Mouse (Mus musculus) C2C12 (cell line): ENCODE data around the gene Trabd2b. TPM values are rescaled to one million over a fixed set of nuclear protein-coding genes. Genes with fewer than 3 reads are reported as not detected.

ENCODE experiments used
- H3K27me3 ChIP-seq: one replicate; pipeline ENCODE4 v1.6.1; 2011; ENCODE audit not compliant: control insufficient read depth, insufficient read depth, insufficient read length
- H3K36me3 ChIP-seq: one replicate; pipeline ENCODE4 v1.6.1; 2011; ENCODE audit not compliant: control insufficient read depth, insufficient read depth
- H3K4me3 ChIP-seq: one replicate; pipeline ENCODE4 v1.5.1; 2011; ENCODE audit warnings: mild to moderate bottlenecking, control low read depth; ENCODE audit not compliant: poor library complexity, insufficient read depth, severe bottlenecking
- H3K79me2 ChIP-seq: one replicate; pipeline ENCODE4 v1.6.1; 2011; ENCODE audit not compliant: control insufficient read depth, insufficient read depth
- H3K79me3 ChIP-seq: one replicate; pipeline ENCODE4 v1.6.1; 2011; ENCODE audit warnings: low read depth, control low read depth
- H3ac ChIP-seq: one replicate; pipeline ENCODE3; 2011; ENCODE audit warnings: low read depth; ENCODE audit not compliant: control insufficient read depth, insufficient read length
- CEBPB ChIP-seq: IDR thresholded peaks from one replicate; pipeline ENCODE4 v1.6.1; 2011; ENCODE audit warnings: low read depth, mild to moderate bottlenecking, control low read depth, moderate library complexity
- CTCF ChIP-seq: IDR thresholded peaks from one replicate; pipeline ENCODE4 v1.5.1; 2011; ENCODE audit not compliant: control insufficient read depth, insufficient read depth, insufficient read length
- FOSL1 ChIP-seq: IDR thresholded peaks from one replicate; pipeline ENCODE4 v1.8.0; 2011; ENCODE audit warnings: mild to moderate bottlenecking, low read length; ENCODE audit not compliant: poor library complexity, insufficient read depth, severe bottlenecking
- MAX ChIP-seq: IDR thresholded peaks from one replicate; pipeline ENCODE4 v1.6.1; 2011; ENCODE audit warnings: mild to moderate bottlenecking, control low read depth
- MYOD1 ChIP-seq: IDR thresholded peaks from one replicate; pipeline ENCODE4 v1.6.1; 2011; ENCODE audit warnings: low read depth; ENCODE audit not compliant: control insufficient read depth, insufficient read length
- MYOG ChIP-seq: IDR thresholded peaks from one replicate; pipeline ENCODE4 v1.6.1; 2011; ENCODE audit not compliant: control insufficient read depth, insufficient read length; ENCODE audit errors: extremely low read depth
- USF1 ChIP-seq: IDR thresholded peaks from one replicate; pipeline ENCODE4 v1.6.1; 2011; ENCODE audit warnings: low read depth, mild to moderate bottlenecking, control low read depth, moderate library complexity
- polyA plus RNA-seq: library from polyadenylated mRNA; unstranded; fragments of >200 nt; fragmentation: generic; extraction: Trizol; gene quantifications from one replicate; pipeline ENCODE4 v1.2.1, GENCODE M21; 2012; ENCODE audit warnings: missing spikeins

Trabd2b gene
- polyA plus RNA-seq, 1 experiment = 0.28 TPM

DNA sequence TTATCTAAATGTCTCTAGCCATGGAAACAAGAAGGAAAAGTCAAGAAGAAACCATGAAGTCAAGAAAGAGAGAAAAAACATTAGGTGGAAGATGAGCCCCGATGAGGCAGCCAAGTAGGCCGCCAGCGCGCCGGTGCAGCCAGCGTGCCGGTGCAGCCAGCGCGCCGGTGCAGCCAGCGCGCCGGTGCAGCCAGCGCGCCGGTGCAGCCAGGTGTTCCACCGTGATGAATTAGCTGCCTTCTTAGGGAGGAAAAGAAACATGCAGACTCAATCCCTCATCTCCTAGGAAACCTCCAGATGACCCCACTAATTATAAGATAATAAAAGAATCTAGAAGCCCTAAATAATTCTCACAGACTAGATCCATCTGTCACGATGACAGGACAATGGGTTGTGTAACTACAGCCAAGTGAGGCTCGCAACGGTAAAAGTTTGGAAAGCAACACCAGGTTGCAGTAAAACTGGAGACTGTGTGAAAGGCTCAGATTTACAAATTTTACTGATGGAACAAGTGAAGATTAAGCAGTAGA, 237.2 kb downstream of the Trabd2b start:
- H3K79me2 ChIP-seq = no peaks in the 10 kb centered on the region
- no peak overlapping the region for H3ac ChIP-seq
- peaks cover 15% of the 10 kb centered on the region for H3K27me3 ChIP-seq
- no peaks in the 10 kb centered on the region for H3K79me3 ChIP-seq
- TF ChIP-seq MYOG (no peak), CTCF (no peak), FOSL1 (no peak), USF1 (no peak)
- no peak overlapping the region for H3K4me3 ChIP-seq
- no peaks in the 10 kb centered on the region for H3K36me3 ChIP-seq

DNA sequence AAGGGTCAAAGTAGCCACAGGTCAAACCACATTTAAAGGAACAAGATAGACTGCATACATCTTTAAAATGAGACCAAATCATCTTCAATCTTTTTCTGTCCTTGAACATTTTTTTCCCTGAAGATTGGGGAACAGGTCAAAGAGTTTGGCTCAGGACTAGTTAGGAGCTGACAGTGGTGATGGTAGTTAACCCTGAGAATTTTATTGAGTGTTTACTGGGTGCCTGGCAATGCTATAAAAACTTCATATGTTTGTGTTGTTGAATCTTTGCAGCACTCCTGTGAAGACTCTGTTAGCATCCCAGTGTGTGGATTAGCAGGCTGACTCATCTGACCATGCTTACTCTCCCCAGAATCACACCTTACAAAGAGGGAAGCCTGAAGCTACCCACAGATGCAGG, 238.8 kb downstream of the Trabd2b start:
- no peaks in the 10 kb centered on the region for H3K79me2 ChIP-seq
- no peak overlapping the region for H3K4me3 ChIP-seq

DNA sequence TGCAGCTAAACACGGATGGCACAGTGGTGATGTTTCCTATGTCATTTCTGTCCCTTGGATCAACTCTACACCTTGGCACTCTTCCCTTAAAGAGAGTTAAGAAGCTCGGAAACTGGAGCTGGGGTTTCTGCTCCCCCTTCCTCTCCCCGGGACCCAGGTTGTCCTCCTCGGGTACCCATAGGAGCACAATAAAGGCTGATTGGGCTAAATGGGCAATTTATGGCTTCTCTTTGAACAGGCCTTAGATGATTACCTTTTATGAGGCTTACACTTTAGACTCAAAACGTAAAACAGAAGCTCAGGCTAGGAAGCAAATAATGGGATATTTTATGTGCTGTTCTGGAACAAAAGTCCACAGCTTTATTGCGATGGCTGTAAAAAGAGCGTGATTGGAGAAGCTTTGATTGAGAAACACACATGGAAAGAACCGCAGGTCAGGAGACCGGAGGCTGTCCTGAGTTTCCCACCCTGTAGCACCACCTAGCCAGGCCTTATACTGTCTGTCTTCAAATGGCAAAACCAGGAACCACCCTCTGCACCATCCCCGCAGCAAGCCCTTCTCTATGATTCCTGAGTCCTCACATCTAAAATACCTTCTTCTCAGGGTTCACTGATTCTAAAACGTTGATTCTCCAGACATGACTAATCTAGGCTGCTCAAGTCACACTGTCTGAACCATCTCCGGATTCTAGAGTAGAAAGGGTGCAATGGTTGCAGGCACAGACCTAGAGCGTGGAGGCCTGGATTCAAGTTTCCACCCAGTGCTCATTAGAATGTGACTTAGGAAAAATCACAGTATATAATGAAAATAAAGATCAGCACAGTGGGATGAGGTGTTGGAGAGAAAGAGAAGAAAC, 240.5 kb downstream of the Trabd2b start:
- TF ChIP-seq MYOD1 (no peak), MAX (no peak), MYOG (no peak), CTCF (no peak), CEBPB (no peak), USF1 (no peak), FOSL1 (no peak)
- peaks cover 21% of the 10 kb centered on the region for H3K27me3 ChIP-seq
- H3K79me2 ChIP-seq = no peaks in the 10 kb centered on the region
- H3K79me3 ChIP-seq = no peaks in the 10 kb centered on the region
- no peak overlapping the region for H3ac ChIP-seq
- H3K4me3 ChIP-seq = no peak overlapping the region
- H3K36me3 ChIP-seq = no peaks in the 10 kb centered on the region

More for the DNA sequence above, 238.8 kb downstream of the Trabd2b start:
- Histone ChIP-seq H3ac (no peak overlapping the region), H3K27me3 (peaks cover 22% of the 10 kb centered on the region), H3K79me3 (no peaks in the 10 kb centered on the region), H3K36me3 (no peaks in the 10 kb centered on the region)
- TF ChIP-seq MYOG (no peak), FOSL1 (no peak), CEBPB (no peak), MYOD1 (no peak), CTCF (no peak), USF1 (no peak), MAX (no peak)

DNA sequence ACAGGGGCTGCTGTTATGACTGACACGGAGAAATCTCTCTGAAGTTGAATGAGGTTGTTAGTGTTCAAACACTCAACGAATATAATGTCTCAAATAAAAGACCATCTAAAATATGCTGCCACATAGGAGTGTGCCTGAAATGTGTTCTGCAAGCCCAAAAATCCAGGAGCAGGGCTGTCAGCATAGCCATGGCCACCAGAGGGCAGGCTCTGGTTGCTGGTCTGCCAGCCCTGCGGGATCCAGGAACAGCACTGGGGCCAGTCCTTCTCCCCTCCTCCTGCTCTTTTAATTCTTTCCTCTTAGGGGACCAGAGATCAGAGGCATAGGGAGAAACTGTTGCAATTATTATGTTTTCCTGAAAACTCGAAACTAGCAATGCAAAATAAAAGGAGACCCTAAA, 241.2 kb downstream of the Trabd2b start:
- Histone ChIP-seq H3K4me3 (no peak overlapping the region), H3K79me2 (no peaks in the 10 kb centered on the region), H3ac (no peak overlapping the region), H3K79me3 (no peaks in the 10 kb centered on the region), H3K36me3 (no peaks in the 10 kb centered on the region), H3K27me3 (peaks cover 19% of the 10 kb centered on the region)
- TF ChIP-seq FOSL1 = no peak
- no peak for TF ChIP-seq MYOG
- TF ChIP-seq USF1 = no peak
- no peak for TF ChIP-seq CEBPB
- TF ChIP-seq CTCF = peak; percentile 84
- no peak for TF ChIP-seq MYOD1

DNA sequence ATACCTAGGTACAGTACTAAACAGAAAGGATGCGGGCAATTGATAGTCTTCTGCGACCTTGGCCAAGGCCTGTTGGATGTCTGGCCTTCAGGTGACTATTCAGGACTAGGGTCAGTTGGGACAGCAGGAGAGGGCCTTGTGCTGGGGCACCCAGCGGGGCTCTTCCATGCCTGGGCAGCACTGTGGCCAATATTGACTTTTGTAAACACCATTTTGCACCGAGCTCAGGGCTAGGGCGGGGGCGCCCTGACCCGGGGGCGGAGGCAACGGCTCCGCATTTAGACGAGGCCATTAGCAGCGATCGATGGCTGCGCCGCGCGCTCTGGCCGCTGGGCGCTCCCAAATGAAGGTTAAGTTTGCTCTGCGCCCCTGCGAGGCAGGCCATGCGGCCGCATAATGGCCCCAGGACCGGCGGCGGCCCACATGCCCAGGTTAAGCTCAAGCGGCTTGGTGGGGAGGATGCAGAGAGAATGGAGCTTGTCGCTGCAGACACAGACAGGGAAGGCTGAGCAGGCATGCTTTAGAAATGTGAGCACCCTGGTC, 242.1 kb downstream of the Trabd2b start:
- H3K79me3 ChIP-seq = no peaks in the 10 kb centered on the region
- no peaks in the 10 kb centered on the region for H3K79me2 ChIP-seq
- H3K36me3 ChIP-seq = no peaks in the 10 kb centered on the region
- TF ChIP-seq MYOD1 (no peak), CEBPB (no peak), USF1 (no peak), MAX (no peak), FOSL1 (no peak), CTCF (no peak), MYOG (no peak)
- H3K4me3 ChIP-seq = no peak overlapping the region
- peaks cover 15% of the 10 kb centered on the region for H3K27me3 ChIP-seq
- H3ac ChIP-seq = no peak overlapping the region
